Mouse (Mus musculus) neural tube, embryonic 15.5 days (tissue): ENCODE data around the gene Nup205. TPM values are rescaled to one million over a fixed set of nuclear protein-coding genes. Genes with fewer than 3 reads are reported as not detected.

Experiments used
- ATAC-seq: fragments of 200-750 bp; cut with Nextera tagmentation; 2 replicates; pipeline ENCODE4 v1.8.0; 2017; ENCODE audit warnings: mild to moderate bottlenecking, moderate TSS enrichment, moderate library complexity; ENCODE audit not compliant: low FRiP score
- H3K27ac ChIP-seq: fragments of 300-500 bp; sonication (generic); replicated peaks from 2 replicates; pipeline ENCODE4 v1.5.1; 2015; ENCODE audit warnings: mild to moderate bottlenecking, inconsistent platforms
- H3K27me3 ChIP-seq: fragments of 300-500 bp; sonication (generic); replicated peaks from 2 replicates; pipeline ENCODE4 v1.6.1; 2015; ENCODE audit warnings: inconsistent platforms
- H3K36me3 ChIP-seq: fragments of 300-500 bp; sonication (generic); 2 replicates; pipeline ENCODE4 v1.6.1; 2015; ENCODE audit warnings: inconsistent platforms
- H3K4me1 ChIP-seq: fragments of 300-500 bp; sonication (generic); 2 replicates; pipeline ENCODE4 v1.6.1; 2015; ENCODE audit warnings: inconsistent platforms
- H3K4me2 ChIP-seq: fragments of 300-500 bp; sonication (generic); 2 replicates; pipeline ENCODE4 v1.6.1; 2015; ENCODE audit warnings: inconsistent platforms, mild to moderate bottlenecking, moderate library complexity
- H3K4me3 ChIP-seq: fragments of 300-500 bp; sonication (generic); replicated peaks from 2 replicates; pipeline ENCODE4 v1.5.1; 2015; ENCODE audit warnings: mild to moderate bottlenecking, inconsistent platforms
- H3K9ac ChIP-seq: fragments of 300-500 bp; sonication (generic); replicated peaks from 2 replicates; pipeline ENCODE4 v1.6.1; 2015; ENCODE audit warnings: mild to moderate bottlenecking, inconsistent platforms
- H3K9me3 ChIP-seq: fragments of 300-500 bp; sonication (generic); replicated peaks from 2 replicates; pipeline ENCODE4 v1.6.1; 2016; ENCODE audit warnings: inconsistent platforms
- WGBS: fragments of 180-500 bp; shearing (Covaris S2); methylation state at CpG from one replicate; pipeline ENCODE4 v1.1.7; 2015; ENCODE audit warnings: mixed read lengths; 5-methylcytosine and 5-hydroxymethylcytosine counted together
- polyA plus RNA-seq: library from polyadenylated mRNA; unstranded; fragments of >200 nt; fragmentation: Nextera tagmentation; extraction: Ambion mirVana; gene quantifications from 2 replicates; pipeline ENCODE4 v1.2.1, GENCODE M21; 2015

Nup205 gene
- polyA plus RNA-seq, 1 experiment from 2014 or later, result 17.8 TPM

DNA sequence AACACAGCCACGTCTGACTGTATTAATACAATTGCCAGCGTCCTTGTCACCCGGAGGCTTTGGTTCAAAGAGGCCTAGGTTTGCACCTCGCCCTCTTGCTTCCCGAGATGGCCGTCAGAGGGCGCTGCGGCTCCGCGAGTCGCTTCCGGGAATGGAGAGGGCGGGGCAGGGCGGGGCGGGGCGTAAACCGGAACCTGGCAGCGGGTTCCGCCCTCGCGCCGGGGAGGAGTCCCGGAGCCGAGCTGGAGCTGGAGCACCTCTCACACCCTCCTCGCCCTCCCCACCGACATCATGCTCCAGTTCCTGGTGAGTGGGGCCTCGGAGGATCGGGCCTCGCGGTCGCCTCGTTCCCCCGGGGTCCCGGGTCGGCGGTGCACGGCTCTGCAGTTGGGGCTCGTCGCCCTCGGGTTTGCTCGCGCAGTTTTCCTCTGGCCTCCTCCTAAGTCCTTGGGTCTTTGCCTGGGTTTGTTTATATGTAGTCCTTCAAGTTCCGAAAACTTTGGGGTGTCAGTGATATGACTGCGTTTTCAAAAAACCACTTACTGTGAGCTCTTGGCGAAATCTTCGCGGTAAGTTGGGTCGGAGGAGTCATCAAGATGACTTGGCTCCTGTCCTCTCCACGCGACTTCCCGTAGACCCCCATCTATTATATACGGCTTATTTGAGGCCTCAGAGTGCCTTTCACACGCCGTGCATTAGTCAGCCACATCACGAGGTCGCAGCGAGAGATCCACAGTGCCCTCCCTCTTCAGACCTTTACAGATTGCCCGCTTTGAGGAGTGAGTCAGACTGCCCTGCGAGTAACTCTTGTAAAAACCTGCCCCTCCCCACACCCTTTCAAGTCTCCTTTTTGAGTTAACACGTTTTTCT, 75.5 kb downstream of the Nup205 start:
- Histone ChIP-seq H3K9ac (peak overlapping the region; percentile 69), H3K4me1 (peaks cover 29% of the 10 kb centered on the region), H3K4me2 (peak overlapping the region; percentile 70), H3K4me3 (peak overlapping the region; percentile 77), H3K9me3 (no peaks in the 10 kb centered on the region), H3K27ac (peak overlapping the region; percentile 78), H3K27me3 (no peaks in the 10 kb centered on the region), H3K36me3 (no peaks in the 10 kb centered on the region)
- WGBS, result under 1% methylated on average over 59 of the region's 60 CpGs
- ATAC-seq, result peak; percentile 92

- 45% methylated on average over 5 of the region's 5 CpGs for WGBS
- peak overlapping the region; percentile 70 for H3K4me2 ChIP-seq
- peaks cover 29% of the 10 kb centered on the region for H3K4me1 ChIP-seq
- H3K9me3 ChIP-seq, result no peaks in the 10 kb centered on the region
- H3K4me3 ChIP-seq, result peak overlapping the region; percentile 77
- ATAC-seq, result no peak
- no peaks in the 10 kb centered on the region for H3K27me3 ChIP-seq
- H3K27ac ChIP-seq, result no peak overlapping the region
- peak overlapping the region; percentile 69 for H3K9ac ChIP-seq
- no peaks in the 10 kb centered on the region for H3K36me3 ChIP-seq
Measured at GRCm38 (mm10) chr6:35253474-35253873, 76.3 kb downstream of the Nup205 start.

DNA sequence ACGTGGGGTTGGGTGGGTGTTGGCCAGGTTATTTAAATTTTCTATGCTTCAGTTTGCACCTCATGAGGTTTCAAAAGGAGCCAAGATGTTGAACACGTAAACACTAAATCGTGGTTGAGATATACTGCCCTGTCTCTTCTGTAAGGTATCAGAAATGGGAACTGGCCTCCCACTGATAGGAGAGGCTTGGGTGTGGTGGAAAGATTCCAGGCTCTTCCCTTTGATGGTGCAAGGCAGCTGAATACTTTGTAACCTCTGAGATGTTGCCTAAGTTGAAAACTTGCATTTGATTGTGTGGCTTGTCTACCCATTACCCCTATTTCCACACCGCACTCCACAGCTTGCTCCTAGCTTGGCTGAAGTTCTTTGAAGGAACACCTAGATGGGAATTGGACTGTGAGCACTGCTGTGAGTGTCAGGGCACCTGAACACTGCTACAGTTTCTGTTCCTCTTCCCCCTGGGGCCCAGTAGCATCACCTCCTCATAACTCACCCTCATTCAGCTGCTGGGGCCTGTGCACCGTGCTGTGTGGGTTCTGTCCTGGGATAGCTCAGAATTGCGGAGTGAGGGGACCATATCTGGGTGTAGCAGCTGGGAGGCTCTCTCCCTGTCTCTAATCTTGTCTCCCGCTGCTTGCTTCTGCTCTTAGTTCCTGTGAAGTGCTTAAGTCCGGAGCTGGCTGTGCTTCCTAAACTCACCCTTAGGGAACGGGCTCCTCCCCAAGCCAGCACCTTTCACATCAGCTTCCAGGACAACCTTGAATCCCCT, 77.1 kb downstream of the Nup205 start:
- Histone ChIP-seq H3K9ac (no peak overlapping the region), H3K27ac (no peak overlapping the region), H3K4me2 (peak overlapping the region; percentile 70), H3K9me3 (no peaks in the 10 kb centered on the region), H3K27me3 (no peaks in the 10 kb centered on the region), H3K4me1 (peaks cover 29% of the 10 kb centered on the region), H3K36me3 (no peaks in the 10 kb centered on the region), H3K4me3 (peak overlapping the region; percentile 77; the same call in 1 of the 2 replicates)
- 69% methylated on average over 9 of the region's 9 CpGs for WGBS
- ATAC-seq, result no peak

DNA sequence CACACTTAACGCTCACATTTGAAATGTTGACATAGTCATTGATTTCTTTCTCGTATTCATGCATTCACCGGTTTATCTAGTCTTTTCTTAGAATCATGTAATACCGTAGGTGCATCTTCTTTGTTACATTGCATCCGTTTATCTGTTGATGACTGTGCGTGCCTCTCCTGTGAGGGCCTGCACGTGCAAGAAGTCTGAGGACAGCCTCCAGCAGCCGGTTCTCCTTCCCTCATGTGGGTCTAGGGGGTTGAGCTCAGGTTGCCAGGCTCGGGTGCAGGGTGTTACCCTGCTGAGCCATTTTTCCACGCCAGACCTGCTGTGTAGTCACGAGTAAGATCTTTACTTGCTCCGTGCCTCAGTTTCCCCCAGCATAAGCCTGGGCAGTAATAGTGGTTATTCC, 77.8 kb downstream of the Nup205 start:
- H3K4me2 ChIP-seq, result peak overlapping the region; percentile 70; the same call in 1 of the 2 replicates
- no peak overlapping the region for H3K27ac ChIP-seq
- H3K4me1 ChIP-seq, result peaks cover 33% of the 10 kb centered on the region
- 82% methylated on average over 12 of the region's 12 CpGs for WGBS
- no peaks in the 10 kb centered on the region for H3K9me3 ChIP-seq
- no peak overlapping the region for H3K9ac ChIP-seq
- ATAC-seq, result no peak
- H3K4me3 ChIP-seq, result no peak overlapping the region
- H3K27me3 ChIP-seq, result no peaks in the 10 kb centered on the region
- no peaks in the 10 kb centered on the region for H3K36me3 ChIP-seq

DNA sequence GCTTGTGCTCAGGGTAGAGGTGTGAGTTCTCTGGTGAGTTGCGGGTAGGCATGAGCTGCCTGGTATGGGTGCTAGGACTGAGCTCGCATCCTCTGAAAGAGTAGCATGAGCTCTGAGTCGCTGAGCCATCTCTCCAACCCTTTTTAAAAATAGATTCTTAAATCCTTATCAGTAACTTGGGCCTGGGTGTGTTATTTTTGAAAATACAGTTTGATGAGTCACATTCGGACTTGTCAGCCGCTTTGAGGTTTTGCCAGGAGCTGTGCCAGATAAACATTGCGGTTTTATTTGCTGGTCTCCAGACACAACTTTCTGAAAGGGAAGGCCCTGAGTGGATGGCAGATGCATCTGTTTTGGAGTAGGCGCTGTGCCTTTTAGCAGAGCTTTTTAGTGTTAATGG, 79.5 kb downstream of the Nup205 start:
- Histone ChIP-seq H3K9me3 (no peaks in the 10 kb centered on the region), H3K4me2 (no peak overlapping the region), H3K36me3 (peaks cover 8% of the 10 kb centered on the region), H3K4me3 (no peak overlapping the region), H3K4me1 (peaks cover 33% of the 10 kb centered on the region), H3K27me3 (no peaks in the 10 kb centered on the region), H3K27ac (no peak overlapping the region), H3K9ac (no peak overlapping the region)
- WGBS, result 86% methylated on average over 7 of the region's 7 CpGs
- ATAC-seq, result no peak

DNA sequence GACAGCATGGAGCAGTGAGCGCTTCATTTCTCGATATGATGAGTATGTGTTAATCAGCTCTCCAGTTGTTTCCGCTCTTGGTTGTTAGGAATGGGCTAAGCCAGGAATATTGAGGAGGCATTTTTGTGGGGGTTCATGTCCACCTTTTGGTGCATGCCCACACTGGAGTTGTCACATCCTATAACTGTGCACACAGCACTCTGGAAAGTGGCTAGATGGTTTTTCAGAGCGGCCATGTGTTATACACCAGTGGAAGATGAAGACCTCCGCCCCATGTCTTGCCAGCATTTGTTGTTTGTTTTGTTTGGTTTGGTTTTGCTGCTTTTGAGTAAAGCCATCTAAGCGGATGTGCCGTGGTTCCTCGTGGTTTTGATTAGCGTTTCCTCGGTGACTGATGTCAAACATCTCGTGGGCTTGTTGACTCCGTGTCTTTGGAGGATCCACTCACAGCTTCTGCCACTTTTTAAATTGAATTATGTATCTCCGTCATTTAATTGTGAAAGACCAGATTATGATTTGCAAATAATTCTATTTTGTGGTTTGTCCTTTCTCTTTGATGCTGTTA, 80.5 kb downstream of the Nup205 start:
- 93% methylated on average over 13 of the region's 13 CpGs for WGBS
- Histone ChIP-seq H3K4me2 (no peak overlapping the region), H3K9me3 (no peaks in the 10 kb centered on the region), H3K9ac (no peak overlapping the region), H3K4me3 (no peak overlapping the region), H3K4me1 (peaks cover 33% of the 10 kb centered on the region), H3K36me3 (peaks cover 15% of the 10 kb centered on the region), H3K27me3 (no peaks in the 10 kb centered on the region), H3K27ac (no peak overlapping the region)
- no peak for ATAC-seq

GRCm38 (mm10) chr6:35258922-35259321, 81.7 kb downstream of the Nup205 start:
- Histone ChIP-seq H3K27ac (no peak overlapping the region), H3K36me3 (peaks cover 18% of the 10 kb centered on the region), H3K4me1 (peaks cover 23% of the 10 kb centered on the region), H3K27me3 (no peaks in the 10 kb centered on the region), H3K9me3 (no peaks in the 10 kb centered on the region), H3K4me3 (no peak overlapping the region), H3K9ac (no peak overlapping the region), H3K4me2 (no peak overlapping the region)
- 98% methylated on average over 2 of the region's 2 CpGs for WGBS
- no peak for ATAC-seq

DNA sequence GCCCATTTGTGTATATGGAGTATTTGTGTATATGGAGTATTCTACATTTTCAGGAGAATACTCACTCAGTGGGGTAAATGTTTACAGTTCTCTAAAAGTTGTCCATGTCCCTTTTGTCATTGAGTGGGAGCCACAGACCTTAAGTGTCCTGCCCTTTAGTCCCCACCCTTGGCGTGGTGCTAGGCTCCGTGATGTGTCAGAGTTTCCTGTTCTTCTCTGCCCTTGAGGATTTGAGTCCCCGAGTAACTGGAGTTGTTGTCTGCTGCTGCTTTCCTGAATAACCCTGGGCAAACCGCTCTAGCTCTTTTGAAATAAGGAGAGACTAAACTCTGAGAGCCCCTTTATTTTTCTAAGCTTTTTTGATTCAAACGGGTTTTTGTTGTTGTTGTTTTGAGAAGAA, 82.3 kb downstream of the Nup205 start:
- H3K4me2 ChIP-seq, result no peak overlapping the region
- H3K27ac ChIP-seq, result no peak overlapping the region
- H3K9me3 ChIP-seq, result no peaks in the 10 kb centered on the region
- peaks cover 17% of the 10 kb centered on the region for H3K4me1 ChIP-seq
- H3K4me3 ChIP-seq, result no peak overlapping the region
- no peak overlapping the region for H3K9ac ChIP-seq
- peaks cover 18% of the 10 kb centered on the region for H3K36me3 ChIP-seq
- no peak for ATAC-seq
- no peaks in the 10 kb centered on the region for H3K27me3 ChIP-seq
- WGBS, result 82% methylated on average over 5 of the region's 5 CpGs

GRCm38 (mm10) chr6:35260531-35260930, 83.3 kb downstream of the Nup205 start:
- Histone ChIP-seq H3K4me2 (no peak overlapping the region), H3K9ac (no peak overlapping the region), H3K27me3 (no peaks in the 10 kb centered on the region), H3K4me1 (peaks cover 7% of the 10 kb centered on the region), H3K27ac (no peak overlapping the region), H3K36me3 (peaks cover 18% of the 10 kb centered on the region), H3K4me3 (no peak overlapping the region), H3K9me3 (no peaks in the 10 kb centered on the region)
- WGBS, result 85% methylated on average over 7 of the region's 7 CpGs
- ATAC-seq, result no peak

DNA sequence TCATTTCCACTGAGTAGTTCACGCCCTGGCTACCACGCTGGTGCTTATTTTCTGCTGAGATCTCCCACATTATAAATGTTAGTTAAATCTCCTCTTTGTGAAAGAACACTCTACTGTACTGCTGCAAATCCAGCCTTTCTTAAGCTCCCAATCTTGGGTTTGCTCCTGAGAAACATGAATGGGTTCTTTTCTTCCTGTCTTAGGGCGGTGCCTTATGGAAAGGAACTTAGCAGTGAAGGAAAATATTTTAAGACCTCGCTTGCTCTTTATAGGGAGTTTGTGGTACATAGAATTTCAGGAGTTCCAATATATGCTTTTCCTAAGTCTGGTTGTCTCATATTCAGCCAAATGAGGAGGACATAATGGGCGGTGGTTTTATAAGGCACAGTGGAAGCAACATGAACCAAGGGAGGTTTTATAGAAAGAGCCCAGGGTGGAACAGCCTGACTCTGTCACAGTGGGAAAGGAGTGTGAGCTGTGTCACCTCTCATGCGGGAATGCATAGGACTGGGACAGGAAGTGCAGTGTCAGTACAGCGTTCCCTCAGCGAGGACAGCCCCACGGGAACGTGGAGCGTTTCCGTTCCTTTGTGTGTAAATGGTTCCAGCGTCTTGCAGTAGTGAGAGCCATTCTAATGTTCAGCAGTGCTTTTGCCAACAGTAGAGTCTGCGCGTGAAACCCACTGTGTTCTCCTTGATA, 88.5 kb downstream of the Nup205 start:
- ATAC-seq, result no peak
- no peak overlapping the region for H3K4me3 ChIP-seq
- no peak overlapping the region for H3K9ac ChIP-seq
- no peaks in the 10 kb centered on the region for H3K9me3 ChIP-seq
- no peaks in the 10 kb centered on the region for H3K4me1 ChIP-seq
- H3K27me3 ChIP-seq, result no peaks in the 10 kb centered on the region
- H3K36me3 ChIP-seq, result peaks cover 22% of the 10 kb centered on the region
- no peak overlapping the region for H3K4me2 ChIP-seq
- H3K27ac ChIP-seq, result no peak overlapping the region; the same call in 1 of the 2 replicates
- WGBS, result 87% methylated on average over 15 of the region's 15 CpGs

DNA sequence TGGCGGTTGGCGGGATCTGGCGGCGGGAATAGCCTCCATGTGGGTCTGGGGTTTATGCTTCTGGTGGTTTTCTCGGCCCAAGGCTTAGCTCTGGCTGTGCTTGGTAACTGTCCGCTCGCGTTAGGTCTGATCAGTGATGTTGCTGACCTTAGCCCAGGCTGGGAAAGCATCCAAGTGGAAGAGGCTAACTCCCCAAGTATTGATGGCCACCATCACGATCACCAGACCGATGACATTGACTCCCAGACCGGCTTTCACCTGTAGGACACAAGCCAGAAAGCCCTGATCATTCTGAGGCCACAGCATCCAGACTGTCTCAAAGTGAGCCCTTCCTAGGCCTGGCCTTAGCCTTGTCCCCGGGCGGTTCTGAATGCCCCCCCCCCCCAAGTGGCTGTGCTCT, 91.5 kb downstream of the Nup205 start:
- 94% methylated on average over 13 of the region's 13 CpGs for whole genome bisulfite sequencing
- ATAC-seq, result no peak
- H3K4me3 ChIP-seq, result no peak overlapping the region
- no peaks in the 10 kb centered on the region for H3K27me3 ChIP-seq
- H3K9ac ChIP-seq, result no peak overlapping the region
- H3K4me2 ChIP-seq, result no peak overlapping the region
- peaks cover 5% of the 10 kb centered on the region; the same call in 1 of the 2 replicates for H3K36me3 ChIP-seq
- H3K4me1 ChIP-seq, result no peaks in the 10 kb centered on the region
- H3K27ac ChIP-seq, result no peak overlapping the region
- no peaks in the 10 kb centered on the region for H3K9me3 ChIP-seq
